Mouse (Mus musculus) heart, postnatal 10 days (tissue): ENCODE data around the gene Neto2. TPM values are rescaled to one million over a fixed set of nuclear protein-coding genes. Genes with fewer than 3 reads are reported as not detected.
"Not testable (repeated sequence)": the region's sequence is repeated elsewhere in the genome, so short reads cannot be mapped to it uniquely, and the experiment has no call there.

Source experiments
- DNase-seq, 2 experiments: peaks; one replicate each; pipeline ENCODE4 v3.0.0; 2021
- intact Hi-C: fragments of 180-260 bp; cut with DNase I; formaldehyde crosslinking; loops from one replicate; pipeline ENCODE4 v1.15.1; 2025
- total RNA-seq, 2 experiments: library from RNA; stranded (reverse); gene quantifications; 2 replicates each; pipeline ENCODE4 v1.2.3; 2021

The Neto2 gene
- 1 to 10 TPM; 5.2 to 5.5 TPM for total RNA-seq

DNA sequence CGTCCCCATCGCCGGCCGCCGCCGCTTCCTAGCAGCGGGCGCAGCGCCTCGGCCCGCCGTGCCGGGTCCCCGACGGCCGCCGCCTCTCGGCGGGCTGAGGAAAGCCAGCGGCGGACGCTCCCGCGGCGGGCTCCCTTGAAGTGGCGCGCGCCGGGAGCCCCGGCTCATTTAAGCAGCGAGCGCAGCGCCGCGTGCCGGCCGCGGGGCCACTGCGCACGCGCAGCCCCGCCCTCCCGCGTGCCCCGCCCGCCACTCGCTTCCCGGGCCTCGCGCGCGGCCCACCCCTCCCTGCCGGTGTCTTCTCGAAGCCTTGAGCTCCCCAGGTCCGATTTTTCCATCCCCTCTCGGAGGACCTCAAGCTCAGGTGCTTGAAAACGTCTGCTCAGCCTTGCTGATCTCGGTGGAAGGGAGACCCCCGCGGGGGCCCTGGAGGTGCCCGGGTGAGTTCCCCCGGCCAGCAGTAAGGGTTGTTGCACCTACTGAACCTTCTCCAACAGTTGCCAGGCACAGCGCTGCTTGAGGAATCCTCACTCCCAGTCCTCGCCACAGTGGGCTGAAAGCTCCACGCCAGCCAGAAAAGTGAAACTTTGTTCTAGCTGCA, at the start of gene Neto2:
Gene Neto2 (minus strand): TSS at position 174 of the 601 bp plus-strand sequence.
- peak; percentile 74 to 77 for DNase-seq
- intact Hi-C loops = loop anchor here (1.0 to 5.0 kb wide), 5 partner anchors 141 to 1206 kb away; partner anchors contain the start of genes Itfg1 and Phkb

GRCm38 (mm10) chr8:85745053-85745452, 44.3 kb upstream of the Neto2 start:
- intact Hi-C loops = no loop called here
- no peak for DNase-seq

DNA sequence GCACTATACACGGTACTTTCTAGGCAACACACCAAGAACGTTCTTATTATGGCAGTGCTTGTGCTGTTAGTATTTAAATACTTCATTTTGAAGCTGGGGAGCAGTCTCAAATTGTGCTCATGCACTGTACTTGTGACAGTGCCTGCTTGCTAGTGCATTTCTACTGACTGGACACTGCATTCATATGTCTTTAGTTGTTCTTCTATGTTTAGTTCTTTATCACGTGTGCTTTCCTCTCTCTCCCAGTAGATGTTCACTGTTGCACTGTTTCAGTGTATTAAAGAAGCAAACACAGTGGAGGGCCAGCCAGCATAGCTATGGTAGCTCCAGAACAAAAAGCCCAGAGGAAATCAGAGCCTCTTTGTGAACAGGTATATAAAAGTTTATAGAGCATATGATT, 29.8 kb upstream of the Neto2 start:
- intact Hi-C loops = no loop called here
- DNase-seq = peak; percentile 16 to 17

DNA sequence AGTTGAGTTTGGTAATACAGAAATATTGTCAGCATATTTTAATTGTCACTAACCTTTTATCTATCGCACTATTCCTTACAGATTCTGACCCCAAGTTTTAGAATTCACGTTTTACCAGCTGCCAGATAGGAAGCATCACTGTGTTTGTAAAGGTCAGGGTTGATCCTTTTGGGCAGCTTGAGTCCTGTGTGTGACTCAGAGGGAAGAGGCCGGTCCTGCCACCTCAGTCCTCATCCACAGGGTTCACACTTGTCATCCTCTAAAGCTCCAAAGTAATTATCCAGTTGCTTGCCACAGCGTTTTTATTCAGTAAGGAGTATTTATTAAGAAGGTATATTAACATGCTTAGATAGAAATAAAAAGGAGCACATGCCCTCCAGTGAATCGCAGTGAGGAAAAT, 16.5 kb upstream of the Neto2 start:
- intact Hi-C loops = no loop called here

DNA sequence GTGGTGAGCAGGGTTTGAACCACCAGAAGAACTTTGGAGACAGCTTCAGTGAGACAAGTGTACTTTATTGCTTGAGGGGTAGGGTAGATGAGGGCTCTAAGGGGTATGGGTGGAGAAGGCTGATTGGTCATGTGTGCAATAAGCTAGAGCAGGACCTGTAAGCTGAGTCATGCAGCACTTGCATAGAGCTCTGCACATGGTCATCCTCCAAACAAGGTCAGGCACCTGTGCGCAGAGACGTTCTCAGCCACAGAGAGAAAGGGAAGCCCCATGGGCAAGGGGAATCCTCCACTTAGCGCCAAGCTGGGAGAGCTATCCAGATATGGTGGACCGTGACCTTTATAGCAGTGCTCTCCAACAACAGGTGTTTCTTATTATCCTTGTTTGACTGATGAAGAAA, 16.0 kb upstream of the Neto2 start:
- intact Hi-C loops = no loop called here

More for the DNA sequence above, 16.5 kb upstream of the Neto2 start:
- DNase-seq = no peak

DNA sequence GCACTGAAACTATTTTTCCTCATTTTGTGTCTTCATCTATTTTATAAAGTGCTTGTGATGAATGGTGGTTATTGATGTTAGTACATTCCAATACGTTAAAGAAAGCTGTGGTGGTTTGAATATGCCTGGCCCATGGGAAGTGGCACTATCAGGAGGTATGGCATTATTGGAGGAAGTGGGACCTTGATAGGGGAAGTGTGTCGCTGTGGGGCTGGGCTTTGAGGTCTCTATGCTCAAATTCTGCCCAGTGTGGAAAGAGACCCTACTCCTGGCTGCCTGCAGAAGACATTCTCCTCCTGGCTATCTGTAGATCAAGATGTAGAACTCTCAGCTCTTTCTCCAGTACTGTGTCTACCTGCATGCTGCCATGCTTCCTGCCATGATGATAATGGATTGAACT, 6.3 kb upstream of the Neto2 start:
- intact Hi-C loops = no loop called here
- DNase-seq = no peak

More for the DNA sequence above, 16.0 kb upstream of the Neto2 start:
- no peak for DNase-seq

DNA sequence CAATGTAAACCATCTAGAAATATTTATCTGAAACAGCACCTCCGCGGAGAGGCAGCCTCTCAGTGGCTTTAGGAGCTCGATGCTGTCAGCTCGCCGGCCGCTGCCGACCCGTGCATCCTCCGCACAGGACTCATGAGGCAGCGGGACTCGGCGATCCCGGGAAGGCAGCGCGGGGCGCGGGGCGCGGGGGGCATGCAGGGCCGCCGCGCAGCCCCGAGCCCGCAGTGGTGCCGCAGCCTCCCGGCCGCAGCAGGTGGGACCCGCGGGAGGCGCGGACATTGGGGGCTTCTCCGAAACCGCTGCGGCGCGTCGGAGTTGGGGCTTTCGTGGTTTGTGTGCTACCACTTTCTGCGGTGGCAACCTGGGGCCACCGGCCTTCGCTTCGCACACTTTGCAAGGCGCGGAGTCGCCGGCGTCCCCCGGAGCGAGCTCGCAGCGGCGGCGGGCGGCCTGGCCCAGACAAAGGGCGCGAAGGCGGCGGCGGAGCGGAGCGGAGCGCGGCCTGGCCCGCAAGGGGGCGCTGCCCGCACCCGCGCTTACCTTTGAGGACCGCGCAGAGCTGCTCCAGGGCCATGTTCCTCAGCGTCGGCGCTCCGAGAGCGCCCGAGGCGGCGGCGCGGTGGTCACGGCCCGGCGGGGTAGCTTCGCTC, 498 bp downstream of the Neto2 start:
- peak; percentile 64 for DNase-seq

GRCm38 (mm10) chr8:85699051-85699450, 1.7 kb downstream of the Neto2 start:
- intact Hi-C loops = loop anchor here (5.0 kb wide), 1 partner anchor 778 kb away; no protein-coding TSS in a partner anchor
- peak; percentile 82 to 87 for DNase-seq

More for the DNA sequence above, 498 bp downstream of the Neto2 start:
- intact Hi-C loops = loop anchor here (1.0 to 5.0 kb wide), 5 partner anchors 142 to 1207 kb away; partner anchors contain the start of genes Itfg1 and Phkb

DNA sequence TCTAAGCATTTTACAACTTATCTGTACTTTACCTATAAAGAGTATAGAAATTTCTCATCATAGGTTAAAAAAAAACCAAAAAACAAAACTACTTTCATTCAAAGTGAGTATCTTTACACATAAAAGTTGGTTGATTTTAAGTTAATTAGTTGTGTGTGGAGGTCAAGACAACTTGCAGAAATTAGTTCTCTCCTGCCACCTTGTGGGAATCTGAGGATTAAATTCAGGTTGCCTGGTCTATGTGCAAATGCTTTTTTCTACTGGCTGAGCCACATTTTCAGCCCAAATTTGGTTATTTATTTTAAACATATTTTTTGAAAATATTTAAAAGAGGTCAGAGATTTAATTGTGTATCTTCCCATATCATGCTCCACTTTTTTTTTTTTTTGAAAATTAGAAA, 35.6 kb downstream of the Neto2 start:
- peak; percentile 45 to 65 for DNase-seq
- intact Hi-C loops = loop anchor here (1.0 kb wide), 1 partner anchor 62 kb away; no protein-coding TSS in a partner anchor

GRCm38 (mm10) chr8:85661995-85662394, 38.7 kb downstream of the Neto2 start:
- DNase-seq = peak; percentile 45 to 75
- intact Hi-C loops = loop anchor here (1.0 to 5.0 kb wide), 2 partner anchors 110 to 923 kb away; no protein-coding TSS in a partner anchor

GRCm38 (mm10) chr8:85651201-85651600, 49.5 kb downstream of the Neto2 start:
- intact Hi-C loops = no loop called here
- no peak for DNase-seq

- intact Hi-C loops = no loop called here
- DNase-seq = no peak
These were observed 52.2 kb downstream of the Neto2 start for GRCm38 (mm10) chr8:85648553-85648952.

GRCm38 (mm10) chr8:85644921-85645665, 55.6 kb downstream of the Neto2 start:
- DNase-seq = no peak
- intact Hi-C loops = no loop called here

GRCm38 (mm10) chr8:85624450-85624849, 76.3 kb downstream of the Neto2 start:
- DNase-seq = no peak
- intact Hi-C loops = no loop called here

DNA sequence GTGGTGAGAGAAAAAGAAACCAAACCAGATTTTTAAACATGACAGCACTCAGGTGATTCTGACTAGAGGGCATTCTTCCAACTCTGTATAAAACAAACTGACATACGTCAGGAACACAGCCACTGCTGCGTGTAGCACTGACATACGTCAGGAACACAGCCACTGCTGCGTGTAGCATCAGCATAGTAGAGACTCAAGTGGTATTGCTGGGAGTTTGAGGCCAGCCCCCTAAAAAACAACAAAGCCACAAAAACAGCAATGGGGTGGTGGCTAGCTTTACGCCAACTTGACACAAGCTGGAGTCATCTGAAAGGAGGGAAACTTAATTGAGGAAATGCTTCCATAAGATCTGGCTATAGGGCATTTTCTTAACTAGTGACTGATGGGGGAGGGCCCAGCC, 77.5 kb downstream of the Neto2 start:
- DNase-seq = no peak
- intact Hi-C loops = no loop called here

DNA sequence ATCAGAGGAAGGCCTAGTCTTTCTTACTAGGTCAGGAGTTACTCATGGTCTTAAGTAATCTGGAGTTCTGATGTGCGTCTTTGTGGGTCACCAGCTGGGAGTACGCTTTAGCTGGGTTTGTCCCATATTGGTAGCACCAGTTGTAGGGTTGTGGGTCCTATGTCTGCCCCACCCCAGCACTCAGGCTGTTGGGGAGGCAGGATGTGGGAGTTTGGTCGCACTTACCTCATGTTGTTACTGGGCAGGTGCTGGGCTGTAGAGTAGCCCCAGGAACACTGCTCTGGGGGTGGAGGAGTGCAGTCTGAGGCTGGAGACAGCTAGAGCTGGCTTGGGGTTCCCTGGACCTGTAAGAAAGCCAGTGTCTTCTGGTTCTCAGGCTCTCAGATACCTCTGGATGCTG, 81.9 kb downstream of the Neto2 start:
- intact Hi-C loops = no loop called here
- no peak for DNase-seq

- intact Hi-C loops, DNase-seq: not testable (repeated sequence)
These were observed 83.6 kb downstream of the Neto2 start for GRCm38 (mm10) chr8:85617125-85617524.

GRCm38 (mm10) chr8:85608836-85609235, 91.9 kb downstream of the Neto2 start:
- intact Hi-C loops = no loop called here
- DNase-seq = no peak

DNA sequence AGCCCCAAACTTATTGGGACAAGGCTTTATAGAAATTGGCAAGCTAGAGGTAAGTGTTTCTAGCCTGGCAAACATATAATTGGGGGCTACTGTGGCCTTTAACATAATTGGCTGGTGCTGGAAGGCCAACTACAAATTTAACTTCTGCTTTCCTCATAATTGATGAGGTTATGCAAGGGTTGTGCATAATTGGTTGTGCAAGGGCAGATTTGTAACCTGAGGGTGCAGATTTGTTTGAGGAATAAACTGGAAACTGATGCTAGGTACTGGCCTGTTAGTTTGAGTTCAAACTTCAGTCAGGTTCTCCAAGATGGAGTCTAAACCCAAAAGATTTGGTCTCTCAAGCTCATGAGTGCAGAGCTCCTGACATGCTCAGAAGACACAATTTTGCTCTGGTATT, 92.9 kb downstream of the Neto2 start:
- no peak for DNase-seq
- intact Hi-C loops = no loop called here

DNA sequence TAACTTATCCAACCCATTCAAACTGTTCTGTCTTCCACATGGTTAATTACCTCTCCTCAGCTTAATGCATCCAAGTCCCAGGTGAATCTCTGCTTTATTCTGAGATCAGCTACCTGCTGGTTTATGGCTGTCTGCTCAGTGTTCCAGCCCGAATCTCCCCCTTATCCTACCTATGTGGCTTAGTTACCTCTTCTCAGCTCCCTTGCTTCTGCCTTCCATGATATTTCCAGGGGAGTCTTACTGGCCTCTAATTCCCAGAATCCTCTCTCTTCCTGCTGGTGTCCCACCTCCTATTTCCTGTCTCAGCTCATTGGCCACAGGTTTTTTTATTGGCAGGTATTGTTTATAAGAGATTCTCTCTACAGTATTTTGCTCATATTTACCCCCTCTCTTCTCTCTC, 93.8 kb downstream of the Neto2 start:
- no peak for DNase-seq
- intact Hi-C loops = no loop called here

DNA sequence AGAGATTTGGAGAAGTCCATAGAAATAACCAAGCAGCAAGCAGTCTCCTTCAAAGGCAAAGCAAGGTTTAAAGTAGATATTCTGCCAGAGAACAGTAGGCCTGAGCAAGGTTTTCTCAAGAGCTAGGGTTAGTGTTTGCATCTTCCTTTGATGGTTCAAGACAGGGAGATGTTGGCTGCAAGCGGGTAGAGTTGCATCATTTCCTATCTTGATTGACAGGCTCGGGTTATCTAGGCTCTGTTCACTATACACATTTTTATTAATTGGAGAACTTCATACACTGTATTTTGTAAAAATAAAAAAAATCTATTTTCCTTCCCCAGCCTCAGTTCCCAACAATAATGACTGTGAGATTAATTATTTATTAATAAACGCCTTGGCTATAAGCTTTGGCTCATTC, 94.2 kb downstream of the Neto2 start:
- no peak for DNase-seq
- intact Hi-C loops = no loop called here
